Mouse (Mus musculus) urinary bladder, adult 18-20 months (tissue): ENCODE data around the gene Grm8.

Source experiments
- DNase-seq, 2 experiments: peaks; one replicate each; pipeline ENCODE4 v3.0.0; 2022; ENCODE audit warnings: low spot score in 2 of 2, mixed read lengths in 2 of 2

The Grm8 gene

GRCm38 (mm10) chr6:27262611-27263010 is 872.4 kb downstream of the Grm8 start:
- no peak for DNase-seq

- DNase-seq, result no peak
Measured at GRCm38 (mm10) chr6:27240416-27240815, 894.6 kb downstream of the Grm8 start.

GRCm38 (mm10) chr6:27239968-27240367 is 895.0 kb downstream of the Grm8 start:
- no peak for DNase-seq
